Mouse (Mus musculus) midbrain, embryonic 16.5 days (tissue): ENCODE data around the gene Kctd14. TPM values are rescaled to one million over a fixed set of nuclear protein-coding genes. Genes with fewer than 3 reads are reported as not detected.
A peak's percentile ranks its signal among the peaks of the same experiment; 100 is the strongest.

Source experiments
- ATAC-seq: fragments of 200-750 bp; cut with Nextera tagmentation; 2 replicates; pipeline ENCODE4 v1.8.0; 2017; ENCODE audit warnings: moderate TSS enrichment
- H3K27ac ChIP-seq: fragments of 300-500 bp; sonication (generic); 2 replicates; pipeline ENCODE4 v1.5.1; 2014; ENCODE audit warnings: mild to moderate bottlenecking, low read length, mixed read lengths
- H3K27me3 ChIP-seq: fragments of 300-500 bp; sonication (generic); 2 replicates; pipeline ENCODE4 v1.6.1; 2014; ENCODE audit warnings: low read depth, low read length, mixed read lengths; ENCODE audit not compliant: control insufficient read depth, insufficient read depth
- H3K36me3 ChIP-seq: fragments of 300-500 bp; sonication (generic); 2 replicates; pipeline ENCODE4 v1.6.1; 2014; ENCODE audit warnings: mild to moderate bottlenecking, low read length, moderate library complexity, mixed read lengths; ENCODE audit not compliant: control insufficient read depth, insufficient read depth
- H3K4me1 ChIP-seq: fragments of 300-500 bp; sonication (generic); 2 replicates; pipeline ENCODE4 v1.6.1; 2014; ENCODE audit warnings: mild to moderate bottlenecking, low read length, mixed read lengths; ENCODE audit not compliant: control insufficient read depth, insufficient read depth
- H3K4me2 ChIP-seq: fragments of 300-500 bp; sonication (generic); 2 replicates; pipeline ENCODE4 v1.6.1; 2014; ENCODE audit warnings: mild to moderate bottlenecking, low read length, mixed read lengths
- H3K4me3 ChIP-seq: fragments of 300-500 bp; sonication (generic); 2 replicates; pipeline ENCODE4 v1.5.1; 2014; ENCODE audit warnings: low read depth, mild to moderate bottlenecking, low read length, moderate library complexity, mixed read lengths
- H3K9ac ChIP-seq: fragments of 300-500 bp; sonication (generic); 2 replicates; pipeline ENCODE4 v1.6.1; 2014; ENCODE audit warnings: low read depth, low read length, mixed read lengths
- H3K9me3 ChIP-seq: fragments of 300-500 bp; sonication (generic); replicated peaks from 2 replicates; pipeline ENCODE4 v1.6.1; 2014; ENCODE audit warnings: mild to moderate bottlenecking, low read length, mixed read lengths; ENCODE audit not compliant: control insufficient read depth, poor library complexity, severe bottlenecking
- WGBS: fragments of 180-500 bp; shearing (Covaris S2); extraction: QIAGEN DNeasy Blood & Tissue Kit; methylation state at CpG from one replicate; pipeline ENCODE4 v1.1.7; 2014; 5-methylcytosine and 5-hydroxymethylcytosine counted together
- polyA plus RNA-seq: library from polyadenylated mRNA; unstranded; fragments of >200 nt; fragmentation: Nextera tagmentation; extraction: Ambion mirVana; gene quantifications from 2 replicates; pipeline ENCODE4 v1.2.1, GENCODE M21; 2015

Gene Kctd14
- polyA plus RNA-seq, 1 experiment from 2014 or later, result 1.2 TPM

DNA sequence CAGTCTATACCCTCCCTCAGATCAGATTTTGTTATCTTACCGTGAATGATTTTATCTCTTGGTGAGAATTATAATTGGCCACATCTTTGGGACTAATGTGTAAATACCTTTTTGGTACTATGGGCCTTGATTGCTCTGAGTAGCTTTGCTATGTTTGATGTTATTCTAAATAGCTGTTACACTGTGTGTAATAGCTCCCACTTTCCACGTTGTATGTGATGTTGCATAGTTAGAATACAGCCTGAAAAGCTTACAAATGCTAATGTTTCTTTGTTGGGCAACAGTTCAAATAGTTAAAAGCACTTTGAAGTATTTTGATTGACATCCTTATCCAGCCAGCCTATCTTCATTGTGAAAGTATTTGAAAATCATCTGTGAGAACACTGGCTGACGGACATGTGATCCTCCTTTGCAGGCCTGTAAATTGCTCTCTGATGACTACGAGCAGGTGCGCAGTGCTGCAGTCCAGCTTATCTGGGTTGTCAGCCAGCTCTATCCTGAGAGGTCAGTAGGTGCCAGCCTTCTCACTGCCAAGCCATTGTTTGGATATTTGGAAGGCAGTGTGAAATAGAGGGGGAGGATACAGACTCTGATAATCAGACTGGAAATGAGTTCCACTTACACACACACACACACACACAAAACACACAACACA, 49.6 kb downstream of the Kctd14 start:
- peaks cover 7% of the 10 kb centered on the region for H3K36me3 ChIP-seq
- no peaks in the 10 kb centered on the region for H3K9me3 ChIP-seq
- H3K4me2 ChIP-seq, result no peak overlapping the region
- no peak overlapping the region for H3K9ac ChIP-seq
- no peak overlapping the region for H3K4me3 ChIP-seq
- 66% methylated on average over 5 of the region's 5 CpGs for WGBS
- no peak overlapping the region for H3K27ac ChIP-seq
- H3K4me1 ChIP-seq, result no peaks in the 10 kb centered on the region
- ATAC-seq, result peak; percentile 60; the same call in 1 of the 2 replicates
- no peaks in the 10 kb centered on the region for H3K27me3 ChIP-seq

Other genes starting within 250 kb of the Kctd14 start
- gene Usp35, start 119.3 kb upstream of the Kctd14 start, polyA plus RNA-seq, result 3.1 and 3.2 TPM in 2 replicates
- gene Kctd21, start 119.0 kb upstream of the Kctd14 start, polyA plus RNA-seq, result 6.7 and 7.6 TPM in 2 replicates
- 12.3 and 12.7 TPM in 2 replicates for gene Alg8, start 79.7 kb upstream of the Kctd14 start, polyA plus RNA-seq
- 426 and 456 TPM in 2 replicates for gene Ndufc2, start 51.3 kb upstream of the Kctd14 start, polyA plus RNA-seq
- gene Thrsp, start 33.6 kb upstream of the Kctd14 start, polyA plus RNA-seq, result 1.7 and 2.3 TPM in 2 replicates
- 35.5 and 36.5 TPM in 2 replicates for gene Ints4, start 29.6 kb downstream of the Kctd14 start, polyA plus RNA-seq
- 52.6 and 53.8 TPM in 2 replicates for gene Aamdc, start 128.2 kb downstream of the Kctd14 start, polyA plus RNA-seq
- 26.9 and 35.6 TPM in 2 replicates for gene Rsf1, start 128.6 kb downstream of the Kctd14 start, polyA plus RNA-seq
- 167 and 169 TPM in 2 replicates for gene Clns1a, start 245.3 kb downstream of the Kctd14 start, polyA plus RNA-seq